14 mouse cellular contexts compared by ENCODE assay signal in genomic region chr4:90170890-90171483, GRCm38 (mm10). TPM values are rescaled to one million over a fixed set of nuclear protein-coding genes. Genes with fewer than 3 reads are reported as not detected.
DNase-seq lines count a peak whose midpoint lies in the region; ATAC-seq lines count a peak whose summit lies in the region.
"Had no signal": no experiment of that assay in that cellular context is flagged by ENCODE, and none has a peak within 500 bp of the region (broad histone marks: within the 10 kb centered on the region; RNA-seq: fewer than 3 reads in every experiment).

No protein-coding gene starts in this region.

- DNase-seq in frontal cortex, postnatal 36 days (ENCODE audit: low spot score in 2 of 2), result peak; percentile 4 to 34
- no peak for DNase-seq in frontal cortex, postnatal 14 days (ENCODE audit: low spot score in 2 of 2)
- peak; percentile 17 for DNase-seq in 416B (ENCODE audit: low read depth)
- DNase-seq in brain, adult 2 months (ENCODE audit: low read depth, low spot score), result peak; percentile 68
- DNase-seq in layer of hippocampus, postnatal 10 days (ENCODE audit: low spot score in 2 of 2), result peak; percentile 4 to 11
- DNase-seq in urinary bladder, adult 2 months (ENCODE audit: low spot score), result no peak
- no peak for DNase-seq in kidney, postnatal 36 days
- DNase-seq: cerebellum, adult 8-10 months had no signal

- no peak for ATAC-seq in granulocyte monocyte progenitor cell, adult 5-6 weeks (replicated peaks; ENCODE audit: poor library complexity, severe bottlenecking)

RNA-seq across cellular contexts. Expression of gene Zfp352, which starts 47.6 kb away (rescaled TPM):
- not detected for total RNA-seq in layer of hippocampus, postnatal 10 days (2021)
- not detected in 2 replicates for polyA plus RNA-seq in urinary bladder, adult 2 months (2012; rRNA removed)
- total RNA-seq in granulocyte monocyte progenitor cell, adult 5-6 weeks (2014; fragmentation: Nextera tagmentation), result not detected in 2 replicates
- not detected in 2 replicates for total RNA-seq in granulocyte monocyte progenitor cell, adult 5-6 weeks (2017)
- total RNA-seq: gastrocnemius, postnatal 4 days; layer of hippocampus, postnatal 36 days; monocyte, adult 5-6 weeks had no signal
- polyA plus RNA-seq: G1E; stomach, embryonic 15.5 days had no signal

Comparison
In these comparisons a context has a peak if more than half of its experiments do, and no peak if none do; other contexts are left out.
1. DNase-seq: peak in frontal cortex, postnatal 36 days (2 of 2), 416B (single experiment), brain, adult 2 months (single experiment) and layer of hippocampus, postnatal 10 days (2 of 2); none in frontal cortex, postnatal 14 days (0 of 2), urinary bladder, adult 2 months (single experiment) and kidney, postnatal 36 days (0 of 2).